Mouse (Mus musculus) hindbrain, embryonic 11.5 days (tissue): ENCODE data around the gene Ctla4. TPM values are rescaled to one million over a fixed set of nuclear protein-coding genes. Genes with fewer than 3 reads are reported as not detected.

ENCODE experiments used
- ATAC-seq: fragments of 200-750 bp; cut with Nextera tagmentation; 2 replicates; pipeline ENCODE4 v1.8.0; 2017; ENCODE audit warnings: mild to moderate bottlenecking, moderate TSS enrichment, moderate library complexity; ENCODE audit not compliant: low FRiP score
- DNase-seq: peaks from one replicate; pipeline ENCODE4 v3.0.0-alpha.2; 2015; ENCODE audit warnings: low spot score
- H3K27ac ChIP-seq: fragments of 300-500 bp; sonication (generic); 2 replicates; pipeline ENCODE4 v1.5.1; 2014; ENCODE audit warnings: mild to moderate bottlenecking, low read depth, low read length
- H3K27me3 ChIP-seq: fragments of 300-500 bp; sonication (generic); 2 replicates; pipeline ENCODE4 v1.6.1; 2014; ENCODE audit warnings: mild to moderate bottlenecking, low read length, moderate library complexity, mixed read lengths; ENCODE audit not compliant: control insufficient read depth, insufficient read depth
- H3K36me3 ChIP-seq: fragments of 300-500 bp; sonication (generic); 2 replicates; pipeline ENCODE4 v1.6.1; 2014; ENCODE audit warnings: mild to moderate bottlenecking, low read length, moderate library complexity, mixed read lengths; ENCODE audit not compliant: control insufficient read depth, insufficient read depth
- H3K4me1 ChIP-seq: fragments of 300-500 bp; sonication (generic); replicated peaks from 2 replicates; pipeline ENCODE4 v1.6.1; 2014; ENCODE audit warnings: low read length, mixed read lengths; ENCODE audit not compliant: control insufficient read depth, insufficient read depth
- H3K4me2 ChIP-seq: fragments of 300-500 bp; sonication (generic); replicated peaks from 2 replicates; pipeline ENCODE4 v1.6.1; 2014; ENCODE audit warnings: mild to moderate bottlenecking, low read depth, low read length
- H3K4me3 ChIP-seq: fragments of 300-500 bp; sonication (generic); 2 replicates; pipeline ENCODE4 v1.5.1; 2014; ENCODE audit warnings: low read depth, low read length
- H3K9ac ChIP-seq: fragments of 300-500 bp; sonication (generic); 2 replicates; pipeline ENCODE4 v1.6.1; 2014; ENCODE audit warnings: low read depth, low read length
- H3K9me3 ChIP-seq: fragments of 300-500 bp; sonication (generic); 2 replicates; pipeline ENCODE4 v1.6.1; 2016; ENCODE audit warnings: low read length; ENCODE audit not compliant: control insufficient read depth
- WGBS: fragments of 180-500 bp; shearing (Covaris S2); extraction: QIAGEN DNeasy Blood & Tissue Kit; methylation state at CpG from one replicate; pipeline ENCODE4 v1.1.7; 2014; 5-methylcytosine and 5-hydroxymethylcytosine counted together
- polyA plus RNA-seq: library from polyadenylated mRNA; unstranded; fragments of >200 nt; fragmentation: Nextera tagmentation; extraction: Ambion mirVana; gene quantifications from 2 replicates; pipeline ENCODE4 v1.2.1, GENCODE M21; 2014

Ctla4 gene
- polyA plus RNA-seq, 1 experiment from 2014 or later: not detected

GRCm38 (mm10) chr1:60929036-60929435 is 42.2 kb downstream of the Ctla4 start:
- DNase-seq (no peak), ATAC-seq (no peak)
- Histone ChIP-seq H3K9ac (no peak overlapping the region), H3K27me3 (no peaks in the 10 kb centered on the region), H3K27ac (no peak overlapping the region), H3K9me3 (no peaks in the 10 kb centered on the region), H3K4me1 (no peaks in the 10 kb centered on the region), H3K4me3 (no peak overlapping the region), H3K36me3 (no peaks in the 10 kb centered on the region), H3K4me2 (no peak overlapping the region)
- WGBS: 89% methylated on average over 3 of the region's 3 CpGs

- no peaks in the 10 kb centered on the region for H3K9me3 ChIP-seq
- H3K4me3 ChIP-seq: no peak overlapping the region
- H3K36me3 ChIP-seq: no peaks in the 10 kb centered on the region
- DNase-seq: no peak
- H3K9ac ChIP-seq: no peak overlapping the region
- H3K4me2 ChIP-seq: no peak overlapping the region
- H3K27ac ChIP-seq: no peak overlapping the region
- 86% methylated on average over 7 of the region's 7 CpGs for WGBS
- no peaks in the 10 kb centered on the region for H3K27me3 ChIP-seq
- H3K4me1 ChIP-seq: no peaks in the 10 kb centered on the region
- ATAC-seq: no peak
Measured at GRCm38 (mm10) chr1:60930397-60930796, 43.6 kb downstream of the Ctla4 start.

- ATAC-seq: no peak
- Histone ChIP-seq H3K9me3 (no peaks in the 10 kb centered on the region), H3K9ac (no peak overlapping the region), H3K36me3 (no peaks in the 10 kb centered on the region), H3K27ac (no peak overlapping the region), H3K4me2 (no peak overlapping the region), H3K4me1 (no peaks in the 10 kb centered on the region), H3K4me3 (no peak overlapping the region), H3K27me3 (no peaks in the 10 kb centered on the region)
- 64% methylated on average over 8 of the region's 8 CpGs for WGBS
- DNase-seq: no peak
Measured at GRCm38 (mm10) chr1:60935968-60936581, 49.3 kb downstream of the Ctla4 start.

- Histone ChIP-seq H3K27me3 (no peaks in the 10 kb centered on the region), H3K4me2 (no peak overlapping the region)
- no peak for DNase-seq
Measured at GRCm38 (mm10) chr1:60936963-60937711, 50.3 kb downstream of the Ctla4 start.

GRCm38 (mm10) chr1:60938256-60938655 is 51.5 kb downstream of the Ctla4 start:
- Histone ChIP-seq H3K9ac (no peak overlapping the region), H3K4me2 (no peak overlapping the region), H3K4me3 (no peak overlapping the region), H3K27ac (no peak overlapping the region), H3K4me1 (no peaks in the 10 kb centered on the region), H3K36me3 (no peaks in the 10 kb centered on the region), H3K27me3 (no peaks in the 10 kb centered on the region), H3K9me3 (no peaks in the 10 kb centered on the region)
- DNase-seq (no peak), ATAC-seq (no peak)
- 81% methylated on average over 2 of the region's 2 CpGs for WGBS

More at GRCm38 (mm10) chr1:60936963-60937711, 50.3 kb downstream of the Ctla4 start:
- Histone ChIP-seq H3K4me3 (no peak overlapping the region), H3K36me3 (no peaks in the 10 kb centered on the region), H3K27ac (no peak overlapping the region), H3K9ac (no peak overlapping the region), H3K4me1 (no peaks in the 10 kb centered on the region), H3K9me3 (no peaks in the 10 kb centered on the region)
- 80% methylated on average over 6 of the region's 6 CpGs for WGBS
- ATAC-seq: no peak

- Histone ChIP-seq H3K27me3 (no peaks in the 10 kb centered on the region), H3K9ac (no peak overlapping the region), H3K27ac (no peak overlapping the region), H3K4me1 (no peaks in the 10 kb centered on the region), H3K36me3 (no peaks in the 10 kb centered on the region), H3K9me3 (no peaks in the 10 kb centered on the region), H3K4me3 (no peak overlapping the region), H3K4me2 (no peak overlapping the region)
- ATAC-seq (no peak), DNase-seq (no peak)
- WGBS: 88% methylated on average over 5 of the region's 5 CpGs
Measured at GRCm38 (mm10) chr1:60938974-60939373, 52.2 kb downstream of the Ctla4 start.

- Histone ChIP-seq H3K4me1 (no peaks in the 10 kb centered on the region), H3K36me3 (no peaks in the 10 kb centered on the region), H3K27me3 (no peaks in the 10 kb centered on the region), H3K4me3 (no peak overlapping the region), H3K4me2 (no peak overlapping the region), H3K27ac (no peak overlapping the region), H3K9ac (no peak overlapping the region), H3K9me3 (no peaks in the 10 kb centered on the region)
- 82% methylated on average over 3 of the region's 3 CpGs for WGBS
- DNase-seq: no peak
- no peak for ATAC-seq
Measured at GRCm38 (mm10) chr1:60940023-60940422, 53.2 kb downstream of the Ctla4 start.

GRCm38 (mm10) chr1:60940620-60941019 is 53.8 kb downstream of the Ctla4 start:
- ATAC-seq: no peak
- Histone ChIP-seq H3K4me2 (no peak overlapping the region), H3K27ac (no peak overlapping the region), H3K9ac (no peak overlapping the region), H3K4me3 (no peak overlapping the region), H3K36me3 (no peaks in the 10 kb centered on the region), H3K9me3 (no peaks in the 10 kb centered on the region), H3K27me3 (no peaks in the 10 kb centered on the region), H3K4me1 (no peaks in the 10 kb centered on the region)
- WGBS: 91% methylated on average over 1 of the region's 1 CpGs
- DNase-seq: no peak
